Mouse (Mus musculus): Measurements from ENCODE around the gene Ubr4. TPM values are rescaled to one million over a fixed set of nuclear protein-coding genes. Genes with fewer than 3 reads are reported as not detected.
A peak's percentile ranks its signal among the peaks of the same experiment; 100 is the strongest.

Gene Ubr4
- total and polyA plus RNA-seq, 2 experiments from 2014 or later: 59.1 to 106 TPM

GRCm38 (mm10) chr4:139311707-139312106, 40.7 kb upstream of the Ubr4 start:
- no peak for DNase-seq
- Histone ChIP-seq H3K4me1 (ENCODE audit: insufficient read depth) (peaks cover 19% of the 10 kb centered on the region; the same call in 1 of the 2 replicates), H3K27me3 (ENCODE audit: insufficient read depth, low read length) (no peaks in the 10 kb centered on the region), H3K4me2 (ENCODE audit: low read depth) (peak overlapping the region; percentile 92), H3K9me3 (ENCODE audit: low read length) (no peaks in the 10 kb centered on the region), H3K9ac (peak overlapping the region; percentile 79), H3K27ac (ENCODE audit: low read depth, low read length) (no peak overlapping the region), H3K36me3 (ENCODE audit: insufficient read depth) (peaks cover 18% of the 10 kb centered on the region), H3K4me3 (ENCODE audit: low read depth, low read length) (peak overlapping the region; percentile 93)
- 16% methylated on average over 14 of the region's 14 CpGs for WGBS
- no peak for TF ChIP-seq CTCF (IDR thresholded peaks at IDR 0.05; ENCODE audit: low read depth)
- no peak for ATAC-seq

GRCm38 (mm10) chr4:139312632-139313031, 39.8 kb upstream of the Ubr4 start:
- Histone ChIP-seq H3K9ac (no peak overlapping the region), H3K4me3 (ENCODE audit: low read depth, low read length) (no peak overlapping the region), H3K27me3 (ENCODE audit: insufficient read depth, low read length) (no peaks in the 10 kb centered on the region), H3K27ac (ENCODE audit: low read depth, low read length) (no peak overlapping the region), H3K4me1 (ENCODE audit: insufficient read depth) (peaks cover 19% of the 10 kb centered on the region; the same call in 1 of the 2 replicates), H3K36me3 (ENCODE audit: insufficient read depth) (peaks cover 18% of the 10 kb centered on the region), H3K9me3 (ENCODE audit: low read length) (no peaks in the 10 kb centered on the region), H3K4me2 (ENCODE audit: low read depth) (no peak overlapping the region)
- DNase-seq (peak; percentile 36), ATAC-seq (no peak)
- WGBS: 58% methylated on average over 4 of the region's 4 CpGs
- peak; percentile 58 for TF ChIP-seq CTCF (IDR thresholded peaks at IDR 0.05; ENCODE audit: low read depth)

GRCm38 (mm10) chr4:139318449-139318848, 34.0 kb upstream of the Ubr4 start:
- no peak overlapping the region for H3K27ac ChIP-seq (ENCODE audit: low read depth, low read length)
- H3K36me3 ChIP-seq (ENCODE audit: insufficient read depth): peaks cover 18% of the 10 kb centered on the region
- DNase-seq (no peak), ATAC-seq (no peak)
- no peaks in the 10 kb centered on the region for H3K27me3 ChIP-seq (ENCODE audit: insufficient read depth, low read length)
- no peak overlapping the region for H3K4me3 ChIP-seq (ENCODE audit: low read depth, low read length)
- no peaks in the 10 kb centered on the region for H3K9me3 ChIP-seq (ENCODE audit: low read length)
- 93% methylated on average over 11 of the region's 11 CpGs for WGBS
- no peak for TF ChIP-seq CTCF (IDR thresholded peaks at IDR 0.05; ENCODE audit: low read depth)
- H3K9ac ChIP-seq: no peak overlapping the region
- no peak overlapping the region for H3K4me2 ChIP-seq (ENCODE audit: low read depth)
- no peaks in the 10 kb centered on the region for H3K4me1 ChIP-seq (ENCODE audit: insufficient read depth)

GRCm38 (mm10) chr4:139319740-139320139, 32.7 kb upstream of the Ubr4 start:
- 91% methylated on average over 4 of the region's 4 CpGs for WGBS
- Histone ChIP-seq H3K36me3 (ENCODE audit: insufficient read depth) (peaks cover 10% of the 10 kb centered on the region; the same call in 1 of the 2 replicates), H3K4me3 (ENCODE audit: low read depth, low read length) (no peak overlapping the region), H3K9me3 (ENCODE audit: low read length) (no peaks in the 10 kb centered on the region), H3K27me3 (ENCODE audit: insufficient read depth, low read length) (no peaks in the 10 kb centered on the region), H3K4me2 (ENCODE audit: low read depth) (no peak overlapping the region), H3K27ac (ENCODE audit: low read depth, low read length) (no peak overlapping the region), H3K9ac (no peak overlapping the region), H3K4me1 (ENCODE audit: insufficient read depth) (no peaks in the 10 kb centered on the region)
- TF ChIP-seq CTCF (IDR thresholded peaks at IDR 0.05; ENCODE audit: low read depth): no peak
- DNase-seq (no peak), ATAC-seq (no peak)

- no peaks in the 10 kb centered on the region for H3K27me3 ChIP-seq (ENCODE audit: insufficient read depth, low read length)
- no peak overlapping the region for H3K9ac ChIP-seq
- 13% methylated on average over 10 of the region's 10 CpGs for WGBS
- no peaks in the 10 kb centered on the region for H3K9me3 ChIP-seq (ENCODE audit: low read length)
- TF ChIP-seq CTCF (IDR thresholded peaks at IDR 0.05; ENCODE audit: low read depth): peak; percentile 52
- H3K36me3 ChIP-seq (ENCODE audit: insufficient read depth): no peaks in the 10 kb centered on the region
- H3K4me1 ChIP-seq (ENCODE audit: insufficient read depth): no peaks in the 10 kb centered on the region
- H3K4me2 ChIP-seq (ENCODE audit: low read depth): no peak overlapping the region
- DNase-seq (peak; percentile 42), ATAC-seq (no peak)
- H3K4me3 ChIP-seq (ENCODE audit: low read depth, low read length): no peak overlapping the region
- no peak overlapping the region for H3K27ac ChIP-seq (ENCODE audit: low read depth, low read length)
Observed at GRCm38 (mm10) chr4:139330605-139331004, 21.8 kb upstream of the Ubr4 start.

- Histone ChIP-seq H3K4me2 (ENCODE audit: low read depth) (no peak overlapping the region), H3K9me3 (ENCODE audit: low read length) (no peaks in the 10 kb centered on the region), H3K27ac (ENCODE audit: low read depth, low read length) (no peak overlapping the region), H3K9ac (no peak overlapping the region), H3K4me3 (ENCODE audit: low read depth, low read length) (no peak overlapping the region), H3K27me3 (ENCODE audit: insufficient read depth, low read length) (no peaks in the 10 kb centered on the region), H3K4me1 (ENCODE audit: insufficient read depth) (no peaks in the 10 kb centered on the region), H3K36me3 (ENCODE audit: insufficient read depth) (no peaks in the 10 kb centered on the region)
- TF ChIP-seq CTCF (IDR thresholded peaks at IDR 0.05; ENCODE audit: low read depth): no peak
- no peak for ATAC-seq
- WGBS: 76% methylated on average over 6 of the region's 9 CpGs
- DNase-seq: no peak
Observed at GRCm38 (mm10) chr4:139334631-139335295, 17.6 kb upstream of the Ubr4 start.

GRCm38 (mm10) chr4:139335507-139335906, 16.9 kb upstream of the Ubr4 start:
- H3K27ac ChIP-seq (ENCODE audit: low read depth, low read length): no peak overlapping the region
- no peak for ATAC-seq
- 61% methylated on average over 7 of the region's 7 CpGs for WGBS
- no peak overlapping the region for H3K4me3 ChIP-seq (ENCODE audit: low read depth, low read length)
- no peaks in the 10 kb centered on the region for H3K27me3 ChIP-seq (ENCODE audit: insufficient read depth, low read length)
- no peak for TF ChIP-seq CTCF (IDR thresholded peaks at IDR 0.05; ENCODE audit: low read depth)
- H3K9me3 ChIP-seq (ENCODE audit: low read length): no peaks in the 10 kb centered on the region
- no peak for DNase-seq
- no peak overlapping the region for H3K4me2 ChIP-seq (ENCODE audit: low read depth)
- no peaks in the 10 kb centered on the region for H3K36me3 ChIP-seq (ENCODE audit: insufficient read depth)
- H3K9ac ChIP-seq: no peak overlapping the region
- no peaks in the 10 kb centered on the region for H3K4me1 ChIP-seq (ENCODE audit: insufficient read depth)
